Comparison of ENCODE assay signal across 10 mouse cellular contexts in the genomic region with DNA sequence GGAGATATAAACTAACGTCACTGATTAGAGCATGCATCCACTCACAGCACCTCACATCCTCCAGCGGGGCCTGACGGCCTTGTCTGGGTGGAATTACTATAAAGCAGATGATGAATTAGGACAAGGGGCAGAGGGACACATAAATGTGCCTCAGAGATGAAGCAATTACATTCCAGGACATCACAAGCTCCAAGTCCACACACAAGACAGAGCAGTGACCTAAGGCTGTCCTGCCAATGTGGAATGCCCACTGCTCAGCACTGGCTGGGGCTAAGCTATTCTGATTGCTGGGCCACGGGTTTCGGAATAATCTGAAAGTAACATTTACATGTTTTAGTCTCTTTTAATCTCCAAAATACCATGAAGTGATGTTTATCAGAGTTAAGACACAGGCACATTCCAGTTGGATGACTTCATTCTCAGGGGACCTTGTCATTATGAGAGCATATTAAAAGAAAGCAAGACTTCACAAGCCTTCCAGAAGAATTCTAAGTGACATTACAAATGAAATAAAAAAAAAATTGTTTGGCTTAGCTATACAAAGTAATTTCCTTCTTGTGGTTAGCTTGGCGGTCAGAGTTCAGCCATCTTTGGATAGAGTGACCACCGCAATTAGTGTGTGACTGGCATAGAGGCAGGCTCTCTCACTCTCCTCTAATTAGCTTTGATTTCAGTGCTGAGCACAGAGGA.
DNase-seq lines count a peak whose midpoint lies in the region; ATAC-seq and TF ChIP-seq lines count a peak whose summit lies in the region.
"Had no signal": no experiment of that assay in that cellular context is flagged by ENCODE, and none has a peak within 500 bp of the region (broad histone marks: within the 10 kb centered on the region; RNA-seq: fewer than 3 reads in every experiment).

No protein-coding gene starts in this region.

- DNase-seq in gastrocnemius, adult 2 months: peak; percentile 36
- DNase-seq in gastrocnemius, postnatal 4 days (ENCODE audit: low spot score in 2 of 2): no peak
- peak; percentile 48 for DNase-seq in MN1 (ENCODE audit: low spot score)
- DNase-seq in kidney, adult 18-20 months: peak; percentile 33
- DNase-seq in lung, postnatal 10 days: peak; percentile 52
- no peak for DNase-seq in cerebellum, postnatal 25 days
- no peak for DNase-seq in right cerebral cortex, postnatal 25 days
- DNase-seq: layer of hippocampus, adult 9-11 months; liver, embryonic 13.5 days had no signal

- H3K27ac ChIP-seq in gastrocnemius, adult 2 months: peak overlapping the region; percentile 63
- H3K27ac ChIP-seq: liver, embryonic 13.5 days had no signal

- no peak for ATAC-seq in frontal cortex, adult (ENCODE audit: low TSS enrichment)

- H3K4me3 ChIP-seq in gastrocnemius, adult 2 months: no peak overlapping the region
- H3K4me3 ChIP-seq: liver, embryonic 13.5 days had no signal

- TF ChIP-seq CTCF in gastrocnemius, adult 2 months (IDR thresholded peaks at IDR 0.05): no peak

- intact Hi-C loops in gastrocnemius, adult 2 months (cut with DNase I): no loop called here

Comparison
In these comparisons a context has a peak if more than half of its experiments do, and no peak if none do; other contexts are left out.
1. DNase-seq: peak in gastrocnemius, adult 2 months (single experiment), MN1 (single experiment), kidney, adult 18-20 months (single experiment) and lung, postnatal 10 days (single experiment); none in gastrocnemius, postnatal 4 days (0 of 2), cerebellum, postnatal 25 days (0 of 2) and right cerebral cortex, postnatal 25 days (single experiment).